Mouse (Mus musculus): Measurements from ENCODE around the gene Cnp.

GRCm38 (mm10) chr11:100608796-100609195, 34.1 kb downstream of the Cnp start:
- TF ChIP-seq CTCF (conservative IDR thresholded peaks at IDR 0.05; ENCODE audit: insufficient read depth, insufficient read length, low read depth, low read length) (no peak), POLR2A (IDR thresholded peaks at IDR 0.05; ENCODE audit: low read depth, low read length) (no peak)

Data from kidney, adult 2 months (tissue).